ENCODE assay signal across 8 mouse cellular contexts in the genomic region with DNA sequence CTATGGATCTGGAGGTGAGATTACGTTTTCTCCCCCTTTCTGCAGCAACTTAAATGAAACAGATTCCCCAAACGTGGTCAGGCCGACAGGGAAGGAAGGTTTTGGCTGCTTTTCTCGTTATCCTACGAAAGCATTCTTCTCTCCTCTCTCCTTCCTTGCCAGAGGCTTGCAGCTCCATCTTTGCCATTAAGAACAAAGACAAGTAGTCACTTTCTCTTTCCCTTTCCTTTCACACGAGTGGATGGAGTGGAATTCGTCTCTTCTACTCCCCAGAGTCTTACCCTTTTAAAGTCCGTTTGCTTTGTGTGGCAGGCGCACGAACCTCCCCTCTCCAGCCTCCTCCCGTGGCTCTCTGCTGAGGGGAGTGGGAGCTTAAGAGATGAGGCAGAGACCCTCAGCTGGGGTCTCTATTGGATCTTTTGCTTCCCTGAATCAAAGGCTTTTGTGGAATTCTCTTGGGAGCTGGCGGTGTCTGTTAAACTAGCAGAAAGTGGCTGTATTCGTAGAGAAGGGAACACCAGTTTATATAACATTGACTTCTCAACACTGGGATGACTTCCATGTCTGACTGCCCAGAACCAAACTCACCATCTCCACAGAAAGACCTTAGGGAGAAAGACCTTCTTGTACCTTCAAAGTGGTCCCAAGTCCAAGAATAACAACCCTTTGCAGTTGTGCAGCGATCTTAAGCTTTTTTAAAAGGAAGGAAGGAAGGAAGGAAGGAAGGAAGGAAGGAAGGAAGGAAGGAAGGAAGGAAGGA. TPM values are rescaled to one million over a fixed set of nuclear protein-coding genes. Genes with fewer than 3 reads are reported as not detected.
A peak's percentile ranks its signal among the peaks of the same experiment; 100 is the strongest.
DNase-seq lines count a peak whose midpoint lies in the region; ATAC-seq and TF ChIP-seq lines count a peak whose summit lies in the region.

No protein-coding gene starts in this region.

- H3K9ac ChIP-seq in hindbrain, embryonic 16.5 days (ENCODE audit: low read depth, low read length), result peak overlapping the region; percentile 80

- H3K79me2 ChIP-seq in myocyte (ENCODE audit: control insufficient read depth, insufficient read depth), result no peaks in the 10 kb centered on the region

- peak; percentile 3 for TF ChIP-seq POLR2A in myocyte (IDR thresholded peaks at IDR 0.05; ENCODE audit: insufficient read length, low read depth)

- H3K4me3 ChIP-seq in hindbrain, embryonic 16.5 days (ENCODE audit: low read length), result peak overlapping the region; percentile 73
- peak overlapping the region; percentile 20 for H3K4me3 ChIP-seq in myocyte

- peak; percentile 31 to 52 for DNase-seq in cerebellum, adult 18-20 months
- DNase-seq in cerebellum, adult 8-10 months, result no peak
- DNase-seq in thymus, postnatal 0 days (ENCODE audit: low spot score), result peak; percentile 30
- DNase-seq in thymus, adult 18-20 months, result no peak
- DNase-seq in c-Kit-positive CD71-positive TER-119-positive erythroid progenitor cells, embryonic 14.5 days (ENCODE audit: low spot score), result no peak
- DNase-seq in ovary, postnatal 10 days (ENCODE audit: low spot score), result no peak

- no peaks in the 10 kb centered on the region for H3K9me3 ChIP-seq in hindbrain, embryonic 16.5 days (ENCODE audit: control insufficient read depth, low read length)

- no peak overlapping the region for H3ac ChIP-seq in myocyte (ENCODE audit: control insufficient read depth, insufficient read length)

- H3K27ac ChIP-seq in hindbrain, embryonic 16.5 days (ENCODE audit: low read depth, low read length), result peak overlapping the region; percentile 83

- 2% methylated on average over 14 of the region's 14 CpGs for WGBS in hindbrain, embryonic 16.5 days

- no peaks in the 10 kb centered on the region; the same call in 1 of the 2 replicates for H3K36me3 ChIP-seq in hindbrain, embryonic 16.5 days (ENCODE audit: control insufficient read depth, insufficient read depth, low read length)
- H3K36me3 ChIP-seq in myocyte (ENCODE audit: control insufficient read depth, insufficient read depth), result no peaks in the 10 kb centered on the region

- peak overlapping the region; percentile 99 for H3K4me2 ChIP-seq in hindbrain, embryonic 16.5 days (ENCODE audit: low read length)
- H3K4me2 ChIP-seq in myocyte (ENCODE audit: low read depth), result peak overlapping the region; percentile 93

- no peak for ATAC-seq in hindbrain, embryonic 16.5 days

- H3K4me1 ChIP-seq in hindbrain, embryonic 16.5 days (ENCODE audit: control insufficient read depth, insufficient read depth, low read depth, low read length), result peaks cover 17% of the 10 kb centered on the region

- no peaks in the 10 kb centered on the region for H3K27me3 ChIP-seq in hindbrain, embryonic 16.5 days (replicated peaks; ENCODE audit: control insufficient read depth, insufficient read depth, low read length)
- H3K27me3 ChIP-seq in myocyte (ENCODE audit: control insufficient read depth, insufficient read depth, insufficient read length), result no peaks in the 10 kb centered on the region

TF ChIP-seq in myocyte, 11 proteins besides CTCF, POLR2A, EP300 and RAD21:
- TF ChIP-seq SRF (IDR thresholded peaks at IDR 0.05; ENCODE audit: control insufficient read depth, insufficient read length, low read depth) (no peak), E2F4 (IDR thresholded peaks at IDR 0.05; ENCODE audit: insufficient read depth) (no peak), POLR2AphosphoS2 (IDR thresholded peaks at IDR 0.05; ENCODE audit: insufficient read length, low read depth) (no peak), CEBPB (IDR thresholded peaks at IDR 0.05; ENCODE audit: insufficient read depth, poor library complexity, severe bottlenecking) (no peak), TCF12 (IDR thresholded peaks at IDR 0.05; ENCODE audit: insufficient read depth, poor library complexity, severe bottlenecking) (no peak), MAX (IDR thresholded peaks at IDR 0.05; ENCODE audit: low read depth) (no peak), MYOG (IDR thresholded peaks at IDR 0.05; ENCODE audit: control insufficient read depth in 1 of 3, insufficient read depth in 1 of 3, insufficient read length in 2 of 3, low read depth in 2 of 3) (no peak), TCF3 (IDR thresholded peaks at IDR 0.05; ENCODE audit: insufficient read length, low read depth) (no peak), REST (IDR thresholded peaks at IDR 0.05; ENCODE audit: insufficient read depth, insufficient read length) (no peak), USF1 (IDR thresholded peaks at IDR 0.05; ENCODE audit: low read depth) (no peak), MYOD1 (IDR thresholded peaks at IDR 0.05; ENCODE audit: control insufficient read depth in 1 of 3, insufficient read length in 2 of 3, low read depth in 2 of 3) (no peak)

RNA-seq across cellular contexts. Expression of a gene that starts 1.0 kb away (rescaled TPM):
- 90.2 and 94.4 TPM in 2 replicates for polyA plus RNA-seq in thymus, postnatal 0 days (2015; fragmentation: Nextera tagmentation; extraction: Ambion mirVana)
- 30.8 and 36.1 TPM in 2 replicates for polyA plus RNA-seq in hindbrain, embryonic 16.5 days (2015; fragmentation: Nextera tagmentation; extraction: Ambion mirVana)
- polyA plus RNA-seq in myocyte (2012; fragmentation: generic; extraction: Trizol), result 5.8 TPM

RNA-seq across cellular contexts. Expression of a gene that starts 42.5 kb away (rescaled TPM):
- 87.6 and 91.1 TPM in 2 replicates for polyA plus RNA-seq in thymus, postnatal 0 days (2015; fragmentation: Nextera tagmentation; extraction: Ambion mirVana)
- polyA plus RNA-seq in hindbrain, embryonic 16.5 days (2015; fragmentation: Nextera tagmentation; extraction: Ambion mirVana), result 35.2 and 40.7 TPM in 2 replicates
- 14.5 TPM for polyA plus RNA-seq in myocyte (2012; fragmentation: generic; extraction: Trizol)

Comparison
In these comparisons a context has a peak if more than half of its experiments do, and no peak if none do; other contexts are left out.
1. DNase-seq: peak in cerebellum, adult 18-20 months (2 of 2) and thymus, postnatal 0 days (single experiment); none in cerebellum, adult 8-10 months (single experiment), thymus, adult 18-20 months (0 of 2), c-Kit-positive CD71-positive TER-119-positive erythroid progenitor cells, embryonic 14.5 days (single experiment) and ovary, postnatal 10 days (single experiment).